Mouse (Mus musculus) urinary bladder, postnatal 14 days (tissue): Measurements from ENCODE around the gene Ankrd12.

Experiments used
- DNase-seq: peaks from one replicate; pipeline ENCODE4 v3.0.0; 2021; ENCODE audit warnings: low spot score

The Ankrd12 gene

DNA sequence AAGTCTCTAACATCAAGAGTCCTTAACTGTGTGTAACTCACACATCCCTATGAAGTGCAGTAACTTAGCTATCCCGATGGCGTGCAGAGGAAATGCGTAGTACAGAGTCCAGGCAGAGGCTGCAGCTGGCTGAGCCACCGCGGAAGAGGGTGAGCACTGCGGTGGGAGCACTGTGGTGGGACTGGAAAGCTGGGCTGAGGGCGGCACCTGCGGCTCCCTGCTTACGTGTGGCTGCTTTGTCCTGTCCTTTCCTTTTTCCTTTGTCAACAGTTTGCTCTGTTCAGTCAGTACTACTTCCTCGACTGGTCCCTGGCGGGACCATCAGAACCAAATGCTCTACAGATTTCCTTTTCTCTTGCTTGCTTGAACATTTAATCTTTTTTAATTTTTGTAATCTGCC lies 109.1 kb downstream of the Ankrd12 start:
- DNase-seq, result no peak

DNA sequence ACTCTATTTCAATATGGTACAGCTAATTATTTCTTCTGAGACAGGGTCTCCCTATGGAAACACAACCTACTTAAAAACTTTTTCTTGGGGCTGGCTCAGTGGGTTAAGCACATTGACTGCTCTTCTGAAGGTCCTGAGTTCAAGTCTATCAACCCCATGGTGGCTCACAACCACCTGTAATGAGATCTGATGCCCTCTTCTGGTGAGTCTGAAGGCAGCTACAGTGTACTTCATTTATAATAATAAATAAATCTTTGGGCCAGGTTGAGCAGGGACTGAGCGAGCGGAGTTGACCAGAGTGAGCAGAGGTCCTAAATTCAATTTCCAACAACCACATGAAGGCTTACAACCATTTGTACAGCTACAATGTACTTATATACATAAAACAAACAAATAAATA lies 114.6 kb downstream of the Ankrd12 start:
- DNase-seq, result no peak

DNA sequence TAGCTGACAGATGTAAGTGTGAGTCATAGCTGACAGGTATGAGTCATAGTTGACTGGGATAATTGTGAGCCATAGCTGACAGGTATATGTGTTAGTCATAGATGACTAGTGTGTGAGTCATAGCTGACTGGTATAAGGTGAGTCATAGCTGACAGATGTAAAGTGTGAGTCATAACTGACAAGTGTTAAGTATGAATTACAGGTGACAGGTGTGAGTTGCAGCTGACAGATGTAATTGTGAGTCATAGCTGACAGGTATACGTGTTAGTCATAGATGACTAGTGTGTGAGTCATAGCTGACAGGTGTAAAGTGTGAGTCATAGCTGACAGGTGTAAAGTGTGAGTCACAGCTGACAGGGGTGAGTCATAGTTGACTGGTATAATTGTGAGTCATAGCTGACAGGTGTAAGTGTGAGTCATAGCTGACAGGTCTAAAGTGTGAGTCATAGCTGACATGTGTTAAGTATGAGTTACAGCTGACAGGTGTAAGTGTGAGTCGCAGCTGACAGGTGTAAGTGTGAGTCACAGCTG lies 115.2 kb downstream of the Ankrd12 start:
- no peak for DNase-seq

DNA sequence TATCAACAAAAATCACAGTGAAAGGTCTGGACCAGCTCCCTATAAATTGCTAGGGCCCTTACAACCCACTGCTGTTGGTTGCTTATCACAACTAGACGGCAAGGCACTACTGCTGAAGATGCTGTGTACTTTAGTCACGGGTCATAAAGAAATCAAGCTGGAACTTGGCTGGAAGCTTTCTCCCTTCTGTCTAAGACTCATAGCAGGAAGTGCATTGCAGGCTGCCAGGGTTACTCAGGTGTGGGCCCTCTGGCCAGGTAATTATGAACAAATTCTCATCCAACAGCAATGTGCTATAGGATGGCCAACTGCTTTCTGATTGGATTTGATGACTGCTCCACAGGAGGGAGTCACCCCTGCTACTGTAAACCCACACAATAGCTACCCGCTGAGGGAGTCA lies 117.9 kb downstream of the Ankrd12 start:
- no peak for DNase-seq

DNA sequence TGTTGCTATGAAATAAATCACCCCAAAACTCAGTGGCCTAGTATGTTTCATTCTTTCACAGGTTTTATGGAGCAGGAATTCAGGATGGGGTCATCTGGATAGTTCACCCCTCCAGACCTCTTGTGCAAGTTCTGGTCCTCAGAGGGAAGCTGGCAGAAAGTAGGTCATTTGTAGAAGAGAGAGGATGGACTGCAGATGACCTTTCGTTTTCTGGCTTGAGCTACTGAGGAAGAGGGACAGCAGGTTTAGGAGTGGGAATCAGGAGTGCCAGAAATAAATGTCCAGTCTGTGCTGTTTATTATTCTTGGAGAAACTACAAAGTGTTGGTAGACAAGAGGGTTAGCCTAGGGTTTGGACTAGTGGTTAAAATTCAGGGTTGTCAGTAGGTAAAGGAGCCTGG lies 118.5 kb downstream of the Ankrd12 start:
- DNase-seq, result no peak

DNA sequence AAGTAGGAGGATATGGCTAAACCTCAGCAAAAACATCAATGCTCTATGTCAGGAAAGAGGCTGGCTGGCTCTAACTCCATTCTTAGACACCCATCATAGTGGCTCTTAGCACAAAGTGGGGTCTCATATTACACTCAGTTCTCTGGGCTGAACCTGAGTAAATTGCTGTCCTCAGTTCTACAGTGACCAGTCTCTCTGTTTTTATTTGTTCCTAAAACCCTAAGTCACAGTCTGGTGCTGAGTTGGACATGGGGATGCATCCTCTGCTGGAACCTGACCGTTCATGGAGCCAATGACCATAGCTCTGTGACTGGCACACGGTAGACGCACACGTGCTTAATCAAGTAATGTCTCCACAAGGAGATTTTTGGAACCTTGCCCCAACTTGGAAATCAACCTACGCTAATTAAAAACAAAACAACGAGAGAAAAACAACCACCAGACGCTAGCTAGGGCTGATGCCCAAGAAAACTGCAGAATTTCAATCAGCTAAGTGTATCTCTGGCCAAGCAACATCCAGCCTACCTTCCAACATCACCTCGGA lies 119.0 kb downstream of the Ankrd12 start:
- DNase-seq, result no peak

DNA sequence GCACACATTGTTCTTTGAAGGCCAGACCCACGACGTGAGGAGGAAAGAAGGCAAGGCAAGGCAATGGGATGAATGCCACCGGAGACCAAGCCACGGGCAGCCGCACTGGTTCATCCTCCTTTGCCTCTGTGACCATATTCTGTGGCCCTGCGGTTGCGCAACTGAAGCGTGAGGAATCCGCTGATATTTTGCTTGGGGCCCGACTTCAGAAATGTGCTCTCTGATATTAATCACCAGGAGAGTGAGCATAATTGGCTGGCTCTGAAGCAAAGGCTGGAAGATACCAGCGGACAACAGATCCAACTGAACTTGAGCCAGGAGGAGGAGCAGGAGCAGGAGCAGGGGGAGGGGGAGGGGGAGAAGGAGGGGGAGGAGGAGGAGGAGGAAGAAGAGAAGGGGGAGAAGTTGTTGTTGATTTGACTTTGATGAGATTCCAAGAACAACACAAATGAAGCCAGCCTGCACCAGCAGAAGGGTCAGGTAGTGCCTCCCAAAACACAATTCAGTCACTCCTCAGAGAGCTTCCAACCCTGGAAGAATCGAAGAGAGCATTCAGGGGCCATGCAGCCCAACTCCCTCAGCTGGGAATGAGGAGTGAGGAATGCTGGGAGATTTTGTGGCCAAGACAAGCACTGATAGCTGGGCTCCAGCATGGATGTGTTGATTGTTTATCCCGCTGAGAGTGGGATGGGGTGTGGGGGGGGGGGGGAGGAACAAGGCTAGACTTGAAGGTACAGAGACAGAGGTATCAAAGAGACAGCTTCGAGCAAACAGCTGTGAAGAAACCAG lies 119.7 kb downstream of the Ankrd12 start:
- peak; percentile 59 for DNase-seq

DNA sequence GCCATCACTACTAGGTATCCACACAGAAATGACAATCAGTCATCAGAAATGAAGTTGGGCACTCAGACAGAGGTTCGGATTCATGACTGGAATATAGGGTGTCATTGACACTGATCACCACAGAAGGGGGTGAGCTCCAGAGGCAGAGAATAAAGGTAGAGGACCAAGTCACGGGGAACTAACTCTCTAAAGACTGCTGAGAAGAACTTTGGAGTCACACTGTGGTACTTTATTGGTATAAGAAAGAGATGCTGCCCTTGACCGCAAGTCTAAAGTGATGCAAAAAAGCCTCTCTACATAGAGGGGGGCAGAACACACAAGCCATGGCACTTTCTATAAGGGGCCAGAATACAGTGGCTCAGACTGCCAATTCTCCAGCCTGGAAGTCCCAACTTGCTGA lies 120.7 kb downstream of the Ankrd12 start:
- no peak for DNase-seq

DNA sequence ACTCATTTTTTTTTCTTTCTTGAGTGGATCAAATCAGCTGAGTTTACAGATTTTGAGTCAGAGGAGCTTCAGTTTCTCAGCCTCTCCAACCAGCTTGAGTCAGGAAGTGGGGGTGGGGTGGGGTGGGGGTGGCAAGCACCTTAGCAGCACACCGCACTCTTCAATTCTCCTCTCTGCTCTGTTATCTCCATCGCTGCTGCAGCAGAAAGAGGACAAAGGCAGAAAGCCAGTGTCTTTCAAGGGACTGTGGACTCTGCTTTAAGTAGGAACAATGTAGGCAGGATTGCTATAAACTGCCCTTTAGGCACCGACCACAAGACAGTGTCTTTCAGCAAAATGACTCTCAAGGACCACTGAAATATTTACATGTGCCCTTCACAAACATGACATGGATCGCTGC lies 122.9 kb downstream of the Ankrd12 start:
- no peak for DNase-seq

DNA sequence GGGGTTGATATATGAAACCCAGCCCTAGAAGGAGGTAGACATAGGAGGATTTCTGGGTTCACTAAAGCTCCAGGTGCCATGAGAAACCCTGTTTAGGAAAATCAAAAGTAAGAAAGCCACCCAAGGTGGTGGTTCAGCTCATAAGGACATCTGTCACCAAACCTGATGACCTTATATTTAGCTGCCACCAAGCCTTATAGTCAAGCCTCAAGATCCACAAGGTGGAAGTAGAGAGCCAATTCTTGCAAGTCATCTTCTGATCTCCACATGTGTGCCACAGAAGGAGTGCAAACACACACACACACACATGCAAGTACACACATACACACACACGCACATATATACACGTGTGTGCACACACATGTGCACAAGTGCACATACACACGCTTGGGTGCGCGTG lies 124.8 kb downstream of the Ankrd12 start:
- no peak for DNase-seq

DNA sequence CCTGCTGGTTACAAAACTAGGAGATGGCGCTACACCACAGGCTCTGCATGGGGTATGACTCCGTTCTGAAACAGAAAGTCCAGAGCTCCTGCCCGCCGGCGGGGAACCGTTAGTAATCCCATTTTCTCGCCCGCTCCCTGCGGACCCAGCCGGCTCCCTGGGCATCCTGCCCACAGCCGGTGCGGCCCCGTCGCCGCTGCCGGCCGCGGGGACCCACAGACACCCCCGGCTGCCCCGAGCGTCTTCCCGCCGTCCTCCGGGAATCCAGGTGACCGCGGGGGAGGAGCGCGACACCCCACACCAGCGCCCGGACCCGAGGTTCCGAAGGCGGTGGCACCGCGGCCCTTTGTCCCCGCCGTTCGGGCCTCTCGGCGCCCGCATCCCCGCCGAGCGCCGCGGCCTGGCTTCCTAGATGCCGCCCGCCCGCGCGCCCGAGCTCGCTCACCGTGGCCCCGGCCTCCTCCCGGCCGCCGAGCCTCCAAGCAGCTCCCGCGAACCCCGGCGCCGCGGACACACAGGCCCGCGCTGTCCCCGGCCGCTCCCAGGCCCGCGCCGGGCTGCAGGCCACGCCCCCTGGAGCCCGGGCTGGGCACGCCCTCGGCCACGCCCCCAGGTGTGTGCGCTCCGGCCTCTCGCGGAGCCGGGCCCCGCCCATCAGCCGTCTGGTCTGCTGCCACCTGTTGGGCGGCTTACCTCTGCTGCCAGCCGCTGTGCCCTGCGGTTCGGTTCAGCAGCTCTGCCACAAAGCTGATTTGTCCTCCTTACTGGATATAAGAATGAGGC lies 126.1 kb downstream of the Ankrd12 start, which contains the start of gene Twsg1:
Gene Twsg1 (minus strand): TSS at position 605 of the 783 bp plus-strand sequence.
- peak; percentile 96 for DNase-seq

DNA sequence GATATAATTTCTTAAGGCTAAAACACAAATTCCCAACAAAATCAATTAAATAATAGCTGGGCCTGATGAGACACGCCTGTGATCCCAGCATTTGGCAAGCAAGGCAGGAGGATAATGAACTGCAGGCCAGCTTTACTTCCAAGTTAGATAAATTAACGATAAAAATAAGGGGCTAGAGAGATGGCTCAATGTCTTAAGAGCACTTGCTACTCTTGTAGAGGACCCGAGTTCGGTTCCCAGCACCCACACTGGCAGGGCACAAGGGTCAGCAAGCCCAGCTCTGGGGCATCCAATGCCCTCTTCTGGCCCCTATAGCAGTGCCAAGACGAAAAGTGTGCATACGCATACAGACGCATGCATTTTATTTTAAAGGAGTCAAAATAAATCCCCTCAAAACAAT lies 126.7 kb downstream of the Ankrd12 start:
- DNase-seq, result no peak

DNA sequence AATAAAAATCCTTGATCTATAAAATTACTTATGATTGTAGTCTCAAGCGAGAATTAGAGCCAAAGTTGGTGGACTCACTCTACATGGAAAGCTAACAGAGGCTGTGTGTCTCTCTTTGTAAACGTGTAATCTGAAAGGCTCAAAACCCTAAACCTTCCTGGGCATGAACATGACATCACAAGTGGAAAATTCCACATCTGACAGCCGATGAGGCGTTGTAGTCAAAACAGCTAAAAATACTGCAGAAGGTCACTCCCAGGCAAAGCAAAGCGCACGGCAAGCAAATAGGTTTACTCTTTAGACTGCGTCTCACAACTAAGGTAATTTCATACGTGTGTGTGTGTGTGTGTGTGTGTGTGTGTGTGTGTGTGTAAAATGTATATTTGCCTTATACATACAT lies 129.6 kb downstream of the Ankrd12 start:
- no peak for DNase-seq

DNA sequence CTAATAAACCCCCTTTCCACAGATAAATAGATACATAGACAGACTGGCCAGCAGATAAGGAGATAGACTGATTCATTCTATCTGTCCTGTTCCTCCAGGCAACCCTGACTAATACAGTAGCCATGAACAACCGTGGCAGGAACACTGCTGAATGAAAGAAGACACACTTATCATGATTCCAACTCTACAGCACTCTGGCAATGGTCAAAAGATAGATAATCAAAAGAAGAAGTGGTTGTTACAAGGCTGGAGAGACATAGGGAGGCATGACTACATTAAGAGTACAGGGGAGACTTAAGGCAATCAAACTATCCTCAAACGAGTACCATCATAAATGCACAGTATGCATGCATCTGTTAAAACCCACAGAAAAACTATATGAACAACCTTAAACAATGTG lies 131.5 kb downstream of the Ankrd12 start:
- DNase-seq, result no peak

DNA sequence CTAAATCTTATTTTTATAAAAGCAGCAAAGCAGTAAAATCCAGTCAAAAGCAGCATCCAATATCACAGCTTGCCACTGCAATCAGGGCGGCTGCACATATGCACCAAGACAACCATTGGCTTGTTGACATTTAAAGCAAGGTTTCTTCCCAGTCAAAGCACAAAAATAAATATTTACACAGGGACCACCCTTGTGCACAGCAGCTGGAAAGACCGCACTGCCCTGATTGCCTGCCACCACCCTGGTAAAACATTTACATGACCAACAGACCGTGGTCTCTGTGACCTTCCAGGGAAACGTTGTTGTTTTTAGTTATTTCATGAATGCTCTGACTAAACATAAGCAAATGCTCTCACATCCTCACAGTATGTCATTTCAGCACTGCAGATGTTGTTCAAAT lies 134.5 kb downstream of the Ankrd12 start:
- no peak for DNase-seq

DNA sequence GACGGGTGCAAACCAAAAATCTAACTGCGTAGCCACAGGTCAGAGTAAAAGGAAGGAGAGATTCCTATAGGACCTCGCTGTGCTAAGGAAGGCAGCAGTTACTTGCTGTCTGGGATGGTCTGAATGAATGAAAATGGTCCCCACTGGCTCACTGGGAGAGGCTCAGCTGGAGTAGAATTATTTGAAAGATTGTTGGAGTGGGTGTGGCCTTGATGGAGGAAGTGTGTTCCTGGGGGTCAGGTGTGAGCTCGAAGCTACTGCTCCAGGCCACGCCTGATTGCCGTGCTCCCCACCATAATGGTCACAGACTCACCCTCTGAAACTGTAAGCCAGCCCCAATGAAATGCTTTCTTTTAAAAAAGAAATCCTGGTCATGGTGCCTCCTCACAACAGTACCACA lies 135.6 kb downstream of the Ankrd12 start:
- no peak for DNase-seq

DNA sequence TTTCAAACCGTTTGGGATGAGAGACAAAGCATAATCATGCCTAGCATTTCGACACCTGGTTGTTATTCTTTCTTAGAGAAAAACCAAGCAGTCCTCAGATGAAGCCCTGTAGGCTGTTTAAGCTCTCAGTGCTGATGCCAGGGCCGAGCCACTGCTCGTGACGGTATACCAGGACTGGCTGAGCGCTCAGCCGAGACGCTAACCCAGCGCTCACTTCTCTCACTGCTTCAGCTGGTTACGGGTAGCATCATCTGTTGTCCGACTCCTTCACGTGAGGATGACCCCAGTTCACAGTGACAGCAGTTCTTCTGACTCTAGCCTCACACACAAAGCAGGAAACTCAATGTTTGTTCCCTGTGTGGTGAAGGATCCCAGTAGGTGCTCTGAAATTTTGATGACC lies 136.7 kb downstream of the Ankrd12 start:
- DNase-seq, result no peak

DNA sequence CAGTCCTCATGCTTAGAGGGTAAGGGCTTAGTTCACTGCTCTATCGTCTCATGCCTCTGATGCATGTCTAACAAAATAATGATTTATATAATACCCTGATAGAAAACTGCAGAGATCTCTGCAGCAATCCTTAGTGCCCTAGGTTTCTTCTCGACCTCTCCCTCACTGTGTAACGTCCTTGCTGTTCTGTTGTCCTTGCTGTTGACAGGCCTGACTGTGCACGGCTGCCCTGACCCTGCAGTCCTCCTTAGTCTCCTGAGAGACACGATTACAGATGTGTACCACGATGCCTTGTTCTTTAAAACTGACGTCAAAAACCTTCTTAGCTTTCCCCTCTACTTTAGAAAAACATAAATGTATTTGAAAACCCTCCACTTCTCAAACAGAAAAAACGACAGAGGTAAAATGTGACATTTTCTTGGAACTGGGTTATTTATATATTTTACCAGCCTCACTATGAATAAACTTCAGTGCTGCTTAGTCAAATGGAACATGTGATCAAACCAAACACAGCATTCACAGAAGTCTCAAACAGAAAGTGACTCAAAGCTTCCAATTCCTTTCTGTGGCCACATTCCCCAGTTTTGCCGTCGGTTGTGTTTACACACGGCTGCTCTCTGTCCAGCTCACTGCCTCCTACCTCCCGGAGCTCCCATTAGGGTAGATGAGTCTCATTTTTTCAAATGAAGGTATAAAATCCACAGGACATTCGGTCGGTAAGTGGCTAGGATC lies 137.3 kb downstream of the Ankrd12 start:
- DNase-seq, result peak; percentile 35

DNA sequence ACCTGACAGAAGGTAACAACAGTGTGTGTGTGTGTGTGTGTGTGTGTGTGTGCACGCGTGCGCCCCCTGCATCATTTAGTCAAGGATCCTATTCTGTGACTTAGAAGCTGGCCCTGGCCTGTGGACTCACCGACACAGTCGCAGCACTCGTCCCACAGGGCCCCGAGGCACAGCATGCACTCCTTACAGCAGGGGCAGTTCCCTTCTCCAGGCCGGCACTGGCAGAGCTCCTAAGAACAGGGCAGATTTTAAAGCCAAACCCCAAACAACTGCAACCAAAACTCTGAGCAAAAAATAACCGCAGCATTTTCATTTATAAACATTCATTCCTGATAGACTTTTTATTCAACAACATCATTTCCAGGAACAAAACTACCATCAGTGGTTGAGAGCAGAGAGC lies 139.2 kb downstream of the Ankrd12 start:
- DNase-seq, result no peak

DNA sequence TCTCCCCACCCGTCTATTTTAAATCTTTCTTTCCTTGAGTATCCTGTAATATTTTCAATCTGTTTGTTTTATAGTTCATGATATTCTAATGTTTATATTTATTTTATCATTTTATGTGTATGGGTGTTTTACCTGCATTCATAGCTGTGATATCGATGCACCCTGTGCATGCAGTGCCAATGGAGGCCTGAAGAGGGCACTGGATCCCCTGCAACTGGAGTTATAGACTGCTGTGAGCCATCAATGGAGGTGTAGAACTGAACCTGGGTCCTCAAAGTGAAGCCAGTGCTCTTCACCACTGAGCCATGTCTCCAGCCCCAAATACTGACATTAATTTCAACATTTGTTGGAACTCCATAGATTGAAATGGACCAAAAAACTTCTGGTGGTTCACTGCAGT lies 143.1 kb downstream of the Ankrd12 start:
- no peak for DNase-seq

DNA sequence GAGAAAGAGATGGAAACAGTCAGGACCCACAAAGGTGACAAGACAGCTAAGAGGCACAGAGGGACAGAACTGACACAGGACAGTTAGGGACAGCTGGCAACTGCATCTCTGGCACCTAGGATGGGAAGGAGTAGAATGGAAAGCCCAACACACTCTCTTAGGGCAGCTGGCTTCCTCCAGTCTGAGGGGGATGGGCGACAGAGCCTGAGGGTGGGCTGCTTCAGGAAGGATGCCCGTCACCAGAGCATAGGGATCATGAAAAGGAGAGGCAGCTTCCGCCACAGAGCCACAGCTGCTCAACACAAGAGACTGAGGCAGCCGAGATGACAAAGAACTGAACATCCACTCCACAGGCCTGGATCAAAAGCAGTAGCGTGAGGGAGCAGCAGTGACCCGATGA lies 145.4 kb downstream of the Ankrd12 start:
- no peak for DNase-seq

DNA sequence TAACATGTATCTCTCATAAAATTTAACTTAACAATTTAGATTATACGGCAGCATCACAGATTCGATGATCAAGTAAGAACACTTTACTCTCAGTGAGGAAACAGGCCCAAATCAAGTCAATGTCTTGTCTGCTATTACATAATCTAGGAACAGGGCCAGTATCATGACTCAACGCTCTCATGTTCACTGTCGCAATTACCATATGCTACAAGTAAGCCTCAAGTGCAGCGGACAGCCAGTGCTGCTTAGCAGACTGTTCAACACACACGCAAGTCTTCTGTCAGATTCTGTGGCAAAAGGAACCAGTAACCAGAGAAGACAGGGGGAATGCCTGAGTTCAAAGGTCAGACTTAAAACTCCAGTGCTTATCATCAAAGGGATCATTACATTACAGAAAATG lies 145.9 kb downstream of the Ankrd12 start:
- peak; percentile 58 for DNase-seq
